Mouse (Mus musculus) kidney, adult 8-10 months (tissue): ENCODE measurements around the gene Defa36.
"Not testable (repeated sequence)": the region's sequence is repeated elsewhere in the genome, so short reads cannot be mapped to it uniquely, and the experiment has no call there.

Experiments used
- DNase-seq, 2 experiments: peaks; one replicate each; pipeline ENCODE4 v3.0.0; 2022

The Defa36 gene

GRCm38 (mm10) chr8:21427111-21427510, at the start of gene Defa36:
Defa36 (plus strand) TSS chr8:21427411.
- not testable (repeated sequence) for DNase-seq

GRCm38 (mm10) chr8:21378215-21378614, 49.0 kb upstream of the Defa36 start, which contains the start of gene Defa2:
Defa2 (plus strand) TSS chr8:21378515.
- not testable (repeated sequence) for DNase-seq

DNA sequence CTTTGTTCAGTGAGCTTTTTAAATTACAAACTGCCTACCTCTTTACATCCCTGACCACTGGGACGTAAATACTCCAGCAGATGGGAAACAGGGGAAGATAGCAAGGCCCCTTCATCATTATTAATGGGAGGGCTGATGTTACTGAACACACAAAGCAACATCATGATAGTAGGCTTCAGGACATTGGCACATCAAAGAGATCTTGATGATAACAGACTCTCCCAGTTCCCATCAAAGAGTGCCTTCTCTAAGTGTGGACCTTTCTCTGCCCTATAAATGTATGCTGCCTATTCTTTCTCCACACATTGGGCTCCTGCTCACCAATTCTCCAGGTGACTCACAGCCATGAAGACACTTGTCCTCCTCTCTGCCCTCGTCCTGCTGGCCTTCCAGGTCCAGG, 35.7 kb upstream of the Defa36 start, which contains the start of gene Defa33:
Gene Defa33 (plus strand): TSS at position 301 of the 400 bp plus-strand sequence.
- not testable (repeated sequence) for DNase-seq

DNA sequence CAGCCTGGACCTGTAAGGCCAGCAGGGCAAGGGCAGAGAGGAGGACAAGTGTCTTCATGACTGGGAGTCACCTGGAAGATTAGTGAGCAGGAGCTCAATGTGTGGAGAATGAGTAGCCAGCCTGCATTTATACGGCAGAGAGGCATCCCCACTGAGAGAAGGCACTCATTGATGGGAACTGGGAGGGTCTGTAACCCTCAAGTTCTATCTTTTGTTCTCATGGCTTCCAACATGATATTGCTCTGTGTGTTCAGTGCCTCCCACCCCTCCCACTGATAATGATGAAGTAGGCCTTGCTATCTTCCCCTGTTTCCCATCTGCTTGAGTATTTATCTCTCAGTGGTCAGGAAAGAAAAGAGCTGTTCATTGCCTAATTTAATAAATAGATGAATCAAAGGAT, 29.2 kb downstream of the Defa36 start, which contains the start of gene Gm7849:
Gene Gm7849 (minus strand): TSS at position 101 of the 400 bp plus-strand sequence.
- DNase-seq: not testable (repeated sequence)
